Mouse (Mus musculus) gastrocnemius, postnatal 14 days (tissue): Measurements from ENCODE around the gene Garnl3. TPM values are rescaled to one million over a fixed set of nuclear protein-coding genes. Genes with fewer than 3 reads are reported as not detected.

Source experiments
- DNase-seq: peaks from one replicate; pipeline ENCODE4 v3.0.0; 2021; ENCODE audit warnings: mixed read lengths
- intact Hi-C: fragments of 180-260 bp; cut with DNase I; formaldehyde crosslinking; loops from one replicate; pipeline ENCODE4 v1.15.1; 2025; ENCODE audit warnings: low total_unique reads
- total RNA-seq, 2 experiments: library from RNA; stranded (reverse); gene quantifications; 2 replicates each; pipeline ENCODE4 v1.2.3; 2021

The Garnl3 gene
- total RNA-seq, 2 experiments from 2014 or later: 2.0 to 2.3 TPM

GRCm38 (mm10) chr2:32989376-32989775 lies 142.1 kb downstream of the Garnl3 start:
- intact Hi-C loops: loop anchor here (10.0 kb wide), 1 partner anchor 135 kb away; no protein-coding TSS in a partner anchor
- no peak for DNase-seq

- intact Hi-C loops: loop anchor here (10.0 kb wide), 1 partner anchor 139 kb away; no protein-coding TSS in a partner anchor
Observed at GRCm38 (mm10) chr2:32985844-32986243, 145.6 kb downstream of the Garnl3 start.

GRCm38 (mm10) chr2:32983617-32984016 lies 147.8 kb downstream of the Garnl3 start:
- intact Hi-C loops: loop anchor here (10.0 kb wide), 1 partner anchor 141 kb away; no protein-coding TSS in a partner anchor
- no peak for DNase-seq

More at GRCm38 (mm10) chr2:32985844-32986243, 145.6 kb downstream of the Garnl3 start:
- no peak for DNase-seq

DNA sequence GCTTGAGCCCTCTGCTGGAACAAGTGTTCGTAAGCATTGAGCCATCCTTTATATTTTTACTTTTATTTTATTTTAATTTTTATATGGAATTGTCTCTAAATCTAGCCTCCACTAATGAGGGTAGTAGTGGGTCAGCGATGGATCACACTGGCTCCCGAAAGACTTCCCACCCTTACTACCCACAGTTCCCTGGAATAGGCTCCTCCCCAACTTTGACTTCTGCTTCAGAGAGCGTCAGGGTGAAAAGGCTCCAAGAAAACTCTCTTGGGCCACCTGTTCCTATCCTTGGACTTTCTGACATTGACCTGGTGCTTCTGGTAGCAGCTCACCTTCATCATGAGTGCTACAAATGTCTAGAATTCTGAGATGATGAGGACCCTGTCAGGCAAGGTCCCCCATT lies 148.8 kb downstream of the Garnl3 start:
- no peak for DNase-seq
- intact Hi-C loops: loop anchor here (10.0 kb wide), 1 partner anchor 142 kb away; no protein-coding TSS in a partner anchor

GRCm38 (mm10) chr2:32981725-32982271 lies 149.7 kb downstream of the Garnl3 start, which contains the start of gene Slc2a8:
Gene Slc2a8, minus strand, starts transcription at chr2:32982083.
- intact Hi-C loops: loop anchor here (10.0 kb wide), 1 partner anchor 143 kb away; no protein-coding TSS in a partner anchor
- DNase-seq: peak; percentile 92

GRCm38 (mm10) chr2:32981281-32981680 lies 150.2 kb downstream of the Garnl3 start:
- intact Hi-C loops: loop anchor here (10.0 kb wide), 1 partner anchor 144 kb away; no protein-coding TSS in a partner anchor
- DNase-seq: peak; percentile 33

- intact Hi-C loops: loop anchor here (10.0 kb wide), 1 partner anchor 145 kb away; no protein-coding TSS in a partner anchor
- DNase-seq: no peak
Observed at GRCm38 (mm10) chr2:32979675-32980074, 151.8 kb downstream of the Garnl3 start.

- no peak for DNase-seq
- intact Hi-C loops: no loop called here
Observed at GRCm38 (mm10) chr2:32978675-32979074, 152.8 kb downstream of the Garnl3 start.

GRCm38 (mm10) chr2:32977114-32977513 lies 154.3 kb downstream of the Garnl3 start:
- intact Hi-C loops: no loop called here
- no peak for DNase-seq

DNA sequence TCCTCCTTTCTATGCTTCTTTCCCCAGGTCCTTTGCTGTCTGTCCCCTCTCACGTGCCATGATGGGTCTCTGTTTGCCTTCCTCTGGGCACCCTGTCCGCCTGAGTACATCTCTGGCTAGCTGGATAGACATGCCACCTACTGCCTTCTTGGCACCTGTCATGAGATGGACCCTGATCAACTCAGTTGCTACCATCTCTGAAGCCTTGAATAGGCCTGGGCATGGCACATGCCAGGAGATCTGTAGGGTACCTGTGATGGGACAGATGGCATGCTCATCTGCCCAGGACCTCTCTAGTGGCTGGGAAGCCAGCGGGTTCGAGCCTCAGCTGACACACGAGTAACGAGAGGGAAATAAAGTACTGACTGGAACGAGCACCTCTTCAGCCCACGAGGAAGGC lies 157.2 kb downstream of the Garnl3 start:
- DNase-seq: no peak
- intact Hi-C loops: no loop called here

DNA sequence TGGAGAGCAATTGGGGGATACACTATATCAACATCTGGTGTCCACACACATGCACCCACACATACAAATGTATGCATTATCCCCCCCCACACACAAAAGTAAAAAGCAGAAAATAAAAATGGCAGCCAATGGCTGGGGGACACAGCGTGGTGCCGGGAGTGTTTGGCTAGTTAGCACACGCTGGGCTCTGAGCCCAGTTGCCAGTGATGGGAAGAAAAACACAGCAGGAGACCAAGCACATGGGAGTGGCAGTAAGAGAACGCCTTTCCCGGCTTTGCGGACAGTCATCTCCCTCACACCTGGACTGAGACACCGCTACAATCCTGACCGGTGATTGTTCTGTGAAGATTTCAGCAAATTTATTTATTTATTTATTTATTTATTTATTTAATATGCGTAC lies 160.2 kb downstream of the Garnl3 start:
- intact Hi-C loops: no loop called here
- DNase-seq: no peak

DNA sequence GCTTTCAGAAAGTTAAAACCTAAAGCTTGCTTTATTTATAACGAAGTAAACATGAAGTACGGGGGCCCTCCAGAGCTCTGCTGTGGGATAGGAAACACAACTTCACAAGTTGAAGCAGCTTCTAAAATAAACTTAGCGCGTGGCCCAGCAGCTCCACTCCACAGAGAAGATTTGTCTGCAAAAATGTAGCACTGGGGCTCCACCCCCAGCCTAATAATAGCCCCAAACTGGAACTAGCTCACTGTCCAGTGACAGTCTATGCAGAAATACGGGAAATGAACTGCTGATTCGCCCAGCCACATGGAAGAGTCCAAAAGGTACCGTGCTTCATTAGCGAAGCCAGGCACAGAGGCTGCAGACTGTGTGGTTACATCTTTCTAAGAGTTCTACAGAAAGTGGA lies 162.1 kb downstream of the Garnl3 start:
- intact Hi-C loops: no loop called here
- no peak for DNase-seq

- intact Hi-C loops: no loop called here
- no peak for DNase-seq
Observed at GRCm38 (mm10) chr2:32968024-32968614, 163.3 kb downstream of the Garnl3 start.

DNA sequence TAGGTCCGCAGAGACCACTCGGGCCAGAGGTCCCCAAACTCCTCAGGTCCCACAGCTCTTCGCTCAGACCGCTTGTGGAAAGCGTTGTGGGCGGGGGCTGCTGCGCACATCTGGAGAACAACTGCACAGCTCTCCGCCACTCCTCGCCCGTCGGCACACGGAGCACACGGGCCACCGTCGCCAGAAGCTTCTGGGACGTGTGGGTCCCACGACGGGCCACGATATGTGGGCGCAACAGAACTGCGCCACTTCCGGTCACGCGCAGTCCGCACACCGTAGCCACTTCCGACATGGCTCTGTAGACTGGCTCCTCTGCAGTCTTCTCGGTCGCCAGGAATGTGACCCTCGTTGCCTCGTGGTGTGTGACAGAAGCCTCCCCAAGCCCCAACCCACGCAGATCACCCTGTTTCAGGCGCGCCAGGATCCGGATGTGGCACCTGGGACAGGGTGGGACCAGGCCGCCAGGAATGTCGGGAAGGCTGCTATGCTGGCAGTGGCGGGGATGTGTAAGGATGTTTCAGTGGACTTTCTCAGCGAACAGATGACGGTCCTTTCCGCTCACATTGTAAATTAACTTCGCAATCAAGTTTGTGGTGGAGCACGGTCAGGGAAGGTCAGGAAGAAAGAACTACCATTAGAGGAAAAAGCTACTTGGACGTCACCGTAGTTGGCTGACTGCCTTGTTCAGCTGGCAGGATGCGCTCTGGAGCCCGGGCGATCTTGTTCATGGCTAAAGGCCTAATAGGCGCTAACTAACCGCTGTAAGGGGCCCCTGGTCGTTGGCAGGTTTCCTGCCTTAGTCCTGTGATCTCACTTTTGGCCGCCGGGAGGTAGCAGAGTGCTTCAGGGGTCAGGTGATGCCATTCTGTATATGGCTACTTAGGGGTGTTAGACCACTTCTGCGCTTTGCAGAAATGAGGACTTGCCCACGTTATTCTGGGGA lies 164.5 kb downstream of the Garnl3 start:
- DNase-seq: peak; percentile 85
- intact Hi-C loops: no loop called here

DNA sequence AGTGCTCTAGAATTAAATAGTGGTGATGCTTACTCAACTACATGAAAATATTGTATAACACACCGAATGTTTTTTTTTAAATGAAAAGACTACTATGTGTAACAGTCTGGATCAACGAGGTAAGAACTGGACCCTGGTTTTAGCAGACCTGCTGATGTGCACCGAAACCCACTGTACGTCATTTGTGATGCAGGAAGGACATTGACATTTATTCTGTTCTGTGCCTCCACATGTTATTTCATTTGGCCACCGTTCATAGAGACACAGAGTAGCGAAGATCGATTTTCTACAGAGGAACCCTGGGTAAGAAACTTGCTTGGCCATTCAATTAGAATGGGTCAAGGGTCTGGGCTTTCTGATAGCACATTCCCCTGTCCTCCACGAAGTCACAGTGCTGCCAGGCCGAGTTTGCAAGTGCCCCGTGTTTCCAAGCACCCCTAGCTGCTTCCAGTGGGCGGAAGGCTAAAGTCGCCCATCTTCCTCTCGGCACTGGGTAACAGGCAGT lies 165.2 kb downstream of the Garnl3 start:
- no peak for DNase-seq
- intact Hi-C loops: no loop called here

- DNase-seq: no peak
- intact Hi-C loops: no loop called here
Observed at GRCm38 (mm10) chr2:32965511-32966183, 165.8 kb downstream of the Garnl3 start.

- no peak for DNase-seq
- intact Hi-C loops: no loop called here
Observed at GRCm38 (mm10) chr2:32964659-32965457, 166.6 kb downstream of the Garnl3 start.

GRCm38 (mm10) chr2:32963981-32964380 lies 167.5 kb downstream of the Garnl3 start:
- DNase-seq: no peak
- intact Hi-C loops: no loop called here
